Mouse (Mus musculus): ENCODE results near the gene Gls.

DNA sequence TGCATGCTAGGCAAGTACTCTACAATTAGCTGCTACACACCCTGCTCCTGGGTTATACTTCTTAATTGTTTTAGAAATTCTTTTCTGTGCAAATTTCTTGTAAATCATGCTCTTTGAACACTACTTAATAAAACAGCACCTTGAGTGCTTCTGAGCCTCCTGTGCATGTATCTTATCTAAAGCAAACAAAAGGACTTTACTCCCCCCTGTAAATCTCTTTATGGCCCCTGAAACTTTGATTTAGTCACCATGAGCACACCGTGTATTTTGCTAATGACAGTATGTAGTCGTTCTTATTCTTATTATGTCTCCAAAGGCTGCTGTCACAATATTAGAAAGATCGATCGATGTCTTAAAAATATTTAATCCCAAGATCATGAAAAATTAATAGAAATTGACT lies 23.9 kb upstream of the Gls start:
- TF ChIP-seq GATA1 (IDR thresholded peaks at IDR 0.05; ENCODE audit: borderline replicate concordance, low read length) (no peak), CTCF (IDR thresholded peaks at IDR 0.05; ENCODE audit: low read depth, low read length) (no peak)

Measured in G1E (cell line).